Mouse (Mus musculus) intestine, embryonic 16.5 days (tissue): ENCODE results near the gene Vwc2. TPM values are rescaled to one million over a fixed set of nuclear protein-coding genes. Genes with fewer than 3 reads are reported as not detected.

Experiments used
- ATAC-seq: fragments of 200-750 bp; cut with Nextera tagmentation; 2 replicates; pipeline ENCODE4 v1.8.0; 2017; ENCODE audit warnings: moderate TSS enrichment, moderate library complexity
- H3K27ac ChIP-seq: fragments of 300-500 bp; sonication (generic); 2 replicates; pipeline ENCODE4 v1.5.1; 2014; ENCODE audit warnings: mild to moderate bottlenecking, low read length
- H3K27me3 ChIP-seq: fragments of 300-500 bp; sonication (generic); replicated peaks from 2 replicates; pipeline ENCODE4 v1.6.1; 2014; ENCODE audit warnings: low read length, control low read depth, mixed read lengths; ENCODE audit not compliant: control insufficient read depth, insufficient read depth
- H3K36me3 ChIP-seq: fragments of 300-500 bp; sonication (generic); 2 replicates; pipeline ENCODE4 v1.6.1; 2014; ENCODE audit warnings: low read length, control low read depth; ENCODE audit not compliant: control insufficient read depth, insufficient read depth
- H3K4me1 ChIP-seq: fragments of 300-500 bp; sonication (generic); 2 replicates; pipeline ENCODE4 v1.6.1; 2014; ENCODE audit warnings: low read length, control low read depth, mixed read lengths; ENCODE audit not compliant: control insufficient read depth, insufficient read depth
- H3K4me2 ChIP-seq: fragments of 300-500 bp; sonication (generic); 2 replicates; pipeline ENCODE4 v1.6.1; 2014; ENCODE audit warnings: low read depth, low read length, control low read depth
- H3K4me3 ChIP-seq: fragments of 300-500 bp; sonication (generic); 2 replicates; pipeline ENCODE4 v1.5.1; 2014; ENCODE audit warnings: mild to moderate bottlenecking, low read length
- H3K9ac ChIP-seq: fragments of 300-500 bp; sonication (generic); 2 replicates; pipeline ENCODE4 v1.6.1; 2014; ENCODE audit warnings: low read depth, low read length
- H3K9me3 ChIP-seq: fragments of 300-500 bp; sonication (generic); 2 replicates; pipeline ENCODE4 v1.6.1; 2016; ENCODE audit warnings: low read length, control low read depth; ENCODE audit not compliant: control insufficient read depth
- WGBS: fragments of 180-500 bp; shearing (Covaris S2); extraction: QIAGEN DNeasy Blood & Tissue Kit; methylation state at CpG from one replicate; pipeline ENCODE4 v1.1.7; 2014; 5-methylcytosine and 5-hydroxymethylcytosine counted together
- polyA plus RNA-seq: library from polyadenylated mRNA; unstranded; fragments of >200 nt; fragmentation: Nextera tagmentation; extraction: Ambion mirVana; gene quantifications from 2 replicates; pipeline ENCODE4 v1.2.1, GENCODE M21; 2015

Vwc2 gene
- polyA plus RNA-seq = 0.22 TPM in 2 replicates

- Histone ChIP-seq H3K27ac (no peak within 1 kb of the TSS), H3K9ac (no peak within 1 kb of the TSS), H3K4me3 (peak within 1 kb of the TSS; percentile 43), H3K4me2 (peak within 1 kb of the TSS; percentile 78), H3K36me3 (no peaks in the 10 kb centered on the region), H3K27me3 (peaks cover 47% of the 10 kb centered on the region), H3K4me1 (peaks cover 16% of the 10 kb centered on the region), H3K9me3 (no peaks in the 10 kb centered on the region)
- peak; percentile 53; the same call in 1 of the 2 replicates for ATAC-seq
- 2% methylated on average over 28 of the region's 28 CpGs for WGBS
Measured at GRCm38 (mm10) chr11:11113576-11114233, at the start of gene Vwc2. Vwc2 (plus strand) TSS chr11:11114223.

- Histone ChIP-seq H3K36me3 (no peaks in the 10 kb centered on the region), H3K27ac (no peak overlapping the region), H3K4me3 (no peak overlapping the region), H3K4me1 (no peaks in the 10 kb centered on the region), H3K27me3 (no peaks in the 10 kb centered on the region), H3K9me3 (no peaks in the 10 kb centered on the region), H3K4me2 (no peak overlapping the region), H3K9ac (no peak overlapping the region)
- ATAC-seq = no peak
- 79% methylated on average over 1 of the region's 1 CpGs for WGBS
Measured at GRCm38 (mm10) chr11:11088162-11088756, 25.8 kb upstream of the Vwc2 start.

GRCm38 (mm10) chr11:11097606-11098005, 16.4 kb upstream of the Vwc2 start:
- Histone ChIP-seq H3K9me3 (no peaks in the 10 kb centered on the region), H3K4me2 (no peak overlapping the region), H3K36me3 (no peaks in the 10 kb centered on the region), H3K27ac (no peak overlapping the region), H3K4me3 (no peak overlapping the region), H3K9ac (no peak overlapping the region), H3K27me3 (no peaks in the 10 kb centered on the region), H3K4me1 (no peaks in the 10 kb centered on the region)
- ATAC-seq = no peak
- WGBS = 88% methylated on average over 1 of the region's 1 CpGs

- H3K27ac ChIP-seq = no peak overlapping the region
- H3K36me3 ChIP-seq = no peaks in the 10 kb centered on the region
- H3K4me1 ChIP-seq = no peaks in the 10 kb centered on the region
- 79% methylated on average over 4 of the region's 4 CpGs for WGBS
- H3K4me3 ChIP-seq = no peak overlapping the region
- H3K9me3 ChIP-seq = no peaks in the 10 kb centered on the region
- H3K4me2 ChIP-seq = no peak overlapping the region
- no peak overlapping the region for H3K9ac ChIP-seq
- H3K27me3 ChIP-seq = no peaks in the 10 kb centered on the region
- no peak for ATAC-seq
Measured at GRCm38 (mm10) chr11:11098282-11098681, 15.7 kb upstream of the Vwc2 start.

GRCm38 (mm10) chr11:11099011-11099410, 15.0 kb upstream of the Vwc2 start:
- Histone ChIP-seq H3K36me3 (no peaks in the 10 kb centered on the region), H3K9ac (no peak overlapping the region), H3K9me3 (no peaks in the 10 kb centered on the region), H3K4me2 (no peak overlapping the region), H3K27me3 (no peaks in the 10 kb centered on the region), H3K27ac (no peak overlapping the region), H3K4me1 (no peaks in the 10 kb centered on the region), H3K4me3 (no peak overlapping the region)
- ATAC-seq = no peak
- 84% methylated on average over 5 of the region's 5 CpGs for WGBS

GRCm38 (mm10) chr11:11102182-11102581, 11.8 kb upstream of the Vwc2 start:
- ATAC-seq = peak; percentile 81
- Histone ChIP-seq H3K27ac (no peak overlapping the region), H3K4me3 (no peak overlapping the region), H3K9ac (no peak overlapping the region), H3K36me3 (no peaks in the 10 kb centered on the region), H3K4me1 (no peaks in the 10 kb centered on the region), H3K9me3 (no peaks in the 10 kb centered on the region), H3K4me2 (no peak overlapping the region), H3K27me3 (no peaks in the 10 kb centered on the region)
- 32% methylated on average over 1 of the region's 1 CpGs for WGBS

- peak; percentile 59 for ATAC-seq
- H3K4me2 ChIP-seq = no peak overlapping the region
- no peaks in the 10 kb centered on the region for H3K4me1 ChIP-seq
- no peaks in the 10 kb centered on the region for H3K36me3 ChIP-seq
- H3K9ac ChIP-seq = no peak overlapping the region
- H3K4me3 ChIP-seq = no peak overlapping the region
- 38% methylated on average over 1 of the region's 1 CpGs for WGBS
- no peak overlapping the region for H3K27ac ChIP-seq
- no peaks in the 10 kb centered on the region for H3K27me3 ChIP-seq
- H3K9me3 ChIP-seq = no peaks in the 10 kb centered on the region
Measured at GRCm38 (mm10) chr11:11102620-11103019, 11.4 kb upstream of the Vwc2 start.

GRCm38 (mm10) chr11:11108922-11109321, 5.1 kb upstream of the Vwc2 start:
- Histone ChIP-seq H3K4me2 (no peak overlapping the region), H3K4me3 (no peak overlapping the region), H3K9me3 (no peaks in the 10 kb centered on the region), H3K36me3 (no peaks in the 10 kb centered on the region), H3K4me1 (no peaks in the 10 kb centered on the region), H3K27me3 (peaks cover 11% of the 10 kb centered on the region), H3K9ac (no peak overlapping the region), H3K27ac (no peak overlapping the region)
- 53% methylated on average over 3 of the region's 3 CpGs for WGBS
- ATAC-seq = no peak

GRCm38 (mm10) chr11:11114234-11115030, 409 bp downstream of the Vwc2 start:
- ATAC-seq = peak; percentile 27; the same call in 1 of the 2 replicates
- peaks cover 47% of the 10 kb centered on the region for H3K27me3 ChIP-seq
- peak overlapping the region; percentile 43 for H3K4me3 ChIP-seq
- no peak overlapping the region for H3K27ac ChIP-seq
- H3K4me2 ChIP-seq = peak overlapping the region; percentile 58
- no peaks in the 10 kb centered on the region for H3K9me3 ChIP-seq
- H3K36me3 ChIP-seq = no peaks in the 10 kb centered on the region
- 1% methylated on average over 34 of the region's 34 CpGs for WGBS
- no peak overlapping the region for H3K9ac ChIP-seq
- peaks cover 16% of the 10 kb centered on the region for H3K4me1 ChIP-seq
